ENCODE assay signal across 12 mouse cellular contexts in genomic region chr6:37627206-37627605, GRCm38 (mm10).
A peak's percentile ranks its signal among the peaks of the same experiment; 100 is the strongest.
DNase-seq lines count a peak whose midpoint lies in the region; ATAC-seq and TF ChIP-seq lines count a peak whose summit lies in the region.
"Had no signal": no experiment of that assay in that cellular context is flagged by ENCODE, and none has a peak within 500 bp of the region (broad histone marks: within the 10 kb centered on the region; RNA-seq: fewer than 3 reads in every experiment).

No protein-coding gene starts in this region.

- no peak overlapping the region for H3K4me2 ChIP-seq in lung, postnatal 0 days (replicated peaks; ENCODE audit: low read depth, low read length)
- H3K4me2 ChIP-seq: forebrain, embryonic 13.5 days; limb, embryonic 12.5 days; midbrain, embryonic 11.5 days had no signal

- no peak overlapping the region for H3K4me3 ChIP-seq in lung, postnatal 0 days (ENCODE audit: low read depth, low read length)
- H3K4me3 ChIP-seq: forebrain, embryonic 13.5 days; limb, embryonic 12.5 days had no signal

- no peak overlapping the region for H3K9ac ChIP-seq in lung, postnatal 0 days (replicated peaks; ENCODE audit: low read depth)
- H3K9ac ChIP-seq: forebrain, embryonic 13.5 days; limb, embryonic 12.5 days had no signal

- H3K27me3 ChIP-seq in lung, postnatal 0 days (replicated peaks; ENCODE audit: insufficient read depth, low read length): no peaks in the 10 kb centered on the region
- H3K27me3 ChIP-seq: forebrain, embryonic 13.5 days; limb, embryonic 12.5 days had no signal

- no peak for TF ChIP-seq CTCF in lung, postnatal 0 days (IDR thresholded peaks at IDR 0.05)

- H3K27ac ChIP-seq in lung, postnatal 0 days (ENCODE audit: low read length): no peak overlapping the region
- H3K27ac ChIP-seq: forebrain, embryonic 13.5 days; limb, embryonic 12.5 days had no signal

- no peaks in the 10 kb centered on the region for H3K4me1 ChIP-seq in lung, postnatal 0 days (ENCODE audit: insufficient read depth, low read depth, low read length)
- H3K4me1 ChIP-seq: forebrain, embryonic 13.5 days; limb, embryonic 12.5 days had no signal

- TF ChIP-seq EP300 in lung, postnatal 0 days (IDR thresholded peaks at IDR 0.05): peak; percentile 72

- no peaks in the 10 kb centered on the region; the same call in 1 of the 2 replicates for H3K9me3 ChIP-seq in lung, postnatal 0 days (ENCODE audit: low read length)
- H3K9me3 ChIP-seq: forebrain, embryonic 13.5 days; limb, embryonic 12.5 days had no signal

- peak; percentile 1 for DNase-seq in MEL-GATA-1-ER (ENCODE audit: extremely low read depth, low read depth)
- DNase-seq in heart, adult 11 months: peak; percentile 96
- DNase-seq in heart, postnatal 10 days: peak; percentile 46 to 60
- DNase-seq in lung, postnatal 0 days (ENCODE audit: low spot score): peak; percentile 32
- no peak for DNase-seq in frontal cortex, adult 2 months (ENCODE audit: extremely low spot score in 1 of 2, low spot score in 1 of 2)
- no peak for DNase-seq in left cerebral cortex, adult 18-20 months (ENCODE audit: low spot score in 2 of 2)
- DNase-seq: kidney, adult 18-20 months; layer of hippocampus, adult 9-11 months had no signal

- intact Hi-C loops in heart, postnatal 10 days (cut with DNase I): no loop called here

- WGBS in lung, postnatal 0 days: 53% methylated on average over 5 of the region's 5 CpGs

- no peaks in the 10 kb centered on the region for H3K36me3 ChIP-seq in lung, postnatal 0 days (ENCODE audit: insufficient read depth, low read length)
- H3K36me3 ChIP-seq: limb, embryonic 12.5 days had no signal

- ATAC-seq in lung, postnatal 0 days: peak; percentile 37
- ATAC-seq in cerebellum, adult (ENCODE audit: insufficient number of reproducible peaks, low FRiP score, low TSS enrichment): no peak
- ATAC-seq: forebrain, embryonic 13.5 days had no signal

Comparison
In these comparisons a context has a peak if more than half of its experiments do, and no peak if none do; other contexts are left out.
1. DNase-seq: peak in MEL-GATA-1-ER (single experiment), heart, adult 11 months (single experiment), heart, postnatal 10 days (2 of 2) and lung, postnatal 0 days (single experiment); none in frontal cortex, adult 2 months (0 of 2) and left cerebral cortex, adult 18-20 months (0 of 2).